Mouse (Mus musculus): ENCODE data around the gene Cib2. TPM values are rescaled to one million over a fixed set of nuclear protein-coding genes. Genes with fewer than 3 reads are reported as not detected.
A peak's percentile ranks its signal among the peaks of the same experiment; 100 is the strongest.
"Not testable (repeated sequence)": the region's sequence is repeated elsewhere in the genome, so short reads cannot be mapped to it uniquely, and the experiment has no call there.

The Cib2 gene
- 28.3 and 28.4 TPM in 2 replicates for polyA plus RNA-seq (2016; fragmentation: Nextera tagmentation; extraction: Ambion mirVana)

GRCm38 (mm10) chr9:54559771-54560471 is at the start of gene Cib2:
Cib2 (minus strand) TSS chr9:54560218.
- Histone ChIP-seq H3K4me2 (replicated peaks) (peak within 1 kb of the TSS; percentile 74), H3K4me1 (no peaks in the 10 kb centered on the region), H3K9ac (peak within 1 kb of the TSS; percentile 59), H3K27me3 (replicated peaks) (no peaks in the 10 kb centered on the region), H3K27ac (no peak within 1 kb of the TSS), H3K9me3 (no peaks in the 10 kb centered on the region), H3K4me3 (peak within 1 kb of the TSS; percentile 52), H3K36me3 (no peaks in the 10 kb centered on the region)
- ATAC-seq (ENCODE audit: low FRiP score, low read depth), result peak; percentile 98
- WGBS, result 2% methylated on average over 54 of the region's 54 CpGs

GRCm38 (mm10) chr9:54604886-54605285 is 44.9 kb upstream of the Cib2 start:
- H3K4me1 ChIP-seq, result no peaks in the 10 kb centered on the region
- ATAC-seq (ENCODE audit: low FRiP score, low read depth), result no peak
- no peaks in the 10 kb centered on the region for H3K9me3 ChIP-seq
- no peaks in the 10 kb centered on the region for H3K27me3 ChIP-seq (replicated peaks)
- H3K4me2 ChIP-seq (replicated peaks), result no peak overlapping the region
- H3K27ac ChIP-seq, result no peak overlapping the region
- no peak overlapping the region for H3K4me3 ChIP-seq
- no peak overlapping the region for H3K9ac ChIP-seq
- WGBS, result 56% methylated on average over 4 of the region's 4 CpGs
- H3K36me3 ChIP-seq, result peaks cover 46% of the 10 kb centered on the region

GRCm38 (mm10) chr9:54604131-54604654 is 44.2 kb upstream of the Cib2 start:
- no peaks in the 10 kb centered on the region for H3K27me3 ChIP-seq (replicated peaks)
- peaks cover 52% of the 10 kb centered on the region for H3K36me3 ChIP-seq
- no peaks in the 10 kb centered on the region for H3K4me1 ChIP-seq
- H3K27ac ChIP-seq, result no peak overlapping the region
- no peak overlapping the region for H3K4me3 ChIP-seq
- no peaks in the 10 kb centered on the region for H3K9me3 ChIP-seq
- H3K4me2 ChIP-seq (replicated peaks), result no peak overlapping the region
- 73% methylated on average over 5 of the region's 5 CpGs for WGBS
- no peak overlapping the region for H3K9ac ChIP-seq
- ATAC-seq (ENCODE audit: low FRiP score, low read depth), result no peak

GRCm38 (mm10) chr9:54602916-54603315 is 42.9 kb upstream of the Cib2 start:
- no peak overlapping the region for H3K27ac ChIP-seq
- H3K9ac ChIP-seq, result no peak overlapping the region
- H3K4me2 ChIP-seq (replicated peaks), result no peak overlapping the region
- 66% methylated on average over 7 of the region's 7 CpGs for WGBS
- H3K9me3 ChIP-seq, result no peaks in the 10 kb centered on the region
- no peaks in the 10 kb centered on the region for H3K27me3 ChIP-seq (replicated peaks)
- ATAC-seq (ENCODE audit: low FRiP score, low read depth), result no peak
- H3K4me3 ChIP-seq, result no peak overlapping the region
- H3K36me3 ChIP-seq, result peaks cover 65% of the 10 kb centered on the region
- H3K4me1 ChIP-seq, result no peaks in the 10 kb centered on the region

GRCm38 (mm10) chr9:54602386-54602785 is 42.4 kb upstream of the Cib2 start:
- H3K9ac ChIP-seq, result no peak overlapping the region
- no peak overlapping the region for H3K4me2 ChIP-seq (replicated peaks)
- no peak overlapping the region for H3K4me3 ChIP-seq
- H3K27ac ChIP-seq, result no peak overlapping the region
- no peaks in the 10 kb centered on the region for H3K27me3 ChIP-seq (replicated peaks)
- WGBS, result 77% methylated on average over 2 of the region's 2 CpGs
- no peaks in the 10 kb centered on the region for H3K9me3 ChIP-seq
- peaks cover 70% of the 10 kb centered on the region for H3K36me3 ChIP-seq
- no peaks in the 10 kb centered on the region for H3K4me1 ChIP-seq
- ATAC-seq (ENCODE audit: low FRiP score, low read depth), result no peak

- ATAC-seq (ENCODE audit: low FRiP score, low read depth), result no peak
- no peaks in the 10 kb centered on the region for H3K9me3 ChIP-seq
- H3K27ac ChIP-seq, result no peak overlapping the region
- H3K9ac ChIP-seq, result no peak overlapping the region
- 95% methylated on average over 15 of the region's 15 CpGs for WGBS
- no peaks in the 10 kb centered on the region for H3K4me1 ChIP-seq
- no peak overlapping the region for H3K4me3 ChIP-seq
- H3K4me2 ChIP-seq (replicated peaks), result no peak overlapping the region
- no peaks in the 10 kb centered on the region for H3K27me3 ChIP-seq (replicated peaks)
- peaks cover 82% of the 10 kb centered on the region for H3K36me3 ChIP-seq
These were observed 36.9 kb upstream of the Cib2 start for GRCm38 (mm10) chr9:54596752-54597465.

- H3K4me1 ChIP-seq; H3K27ac ChIP-seq; H3K9ac ChIP-seq; H3K4me2 ChIP-seq (replicated peaks); H3K9me3 ChIP-seq; ATAC-seq (ENCODE audit: low FRiP score, low read depth); H3K27me3 ChIP-seq (replicated peaks); H3K4me3 ChIP-seq: not testable (repeated sequence)
- peaks cover 68% of the 10 kb centered on the region for H3K36me3 ChIP-seq
- 82% methylated on average over 4 of the region's 4 CpGs for WGBS
These were observed 33.6 kb upstream of the Cib2 start for GRCm38 (mm10) chr9:54593652-54594051.

- H3K9ac ChIP-seq, result no peak overlapping the region
- peaks cover 14% of the 10 kb centered on the region for H3K36me3 ChIP-seq
- H3K4me1 ChIP-seq, result peaks cover 15% of the 10 kb centered on the region
- H3K4me2 ChIP-seq (replicated peaks), result peak overlapping the region; percentile 95
- H3K4me3 ChIP-seq, result no peak overlapping the region
- no peaks in the 10 kb centered on the region for H3K9me3 ChIP-seq
- H3K27me3 ChIP-seq (replicated peaks), result no peaks in the 10 kb centered on the region
- no peak for ATAC-seq (ENCODE audit: low FRiP score, low read depth)
- no peak overlapping the region for H3K27ac ChIP-seq
- 78% methylated on average over 4 of the region's 4 CpGs for WGBS
These were observed 27.8 kb upstream of the Cib2 start for GRCm38 (mm10) chr9:54587863-54588262.

- ATAC-seq (ENCODE audit: low FRiP score, low read depth), result peak; percentile 99
- Histone ChIP-seq H3K36me3 (peaks cover 10% of the 10 kb centered on the region; the same call in 1 of the 2 replicates), H3K9me3 (no peaks in the 10 kb centered on the region), H3K4me1 (peaks cover 15% of the 10 kb centered on the region), H3K27me3 (replicated peaks) (no peaks in the 10 kb centered on the region), H3K4me3 (peak within 1 kb of the TSS; percentile 91), H3K4me2 (replicated peaks) (peak within 1 kb of the TSS; percentile 95), H3K27ac (no peak within 1 kb of the TSS), H3K9ac (peak within 1 kb of the TSS; percentile 86)
- under 1% methylated on average over 73 of the region's 73 CpGs for WGBS
These were observed 26.4 kb upstream of the Cib2 start, which contains the start of gene Idh3a for GRCm38 (mm10) chr9:54586199-54587061. Idh3a (plus strand) TSS chr9:54586334.

- no peak overlapping the region for H3K9ac ChIP-seq
- peak overlapping the region; percentile 95 for H3K4me2 ChIP-seq (replicated peaks)
- peaks cover 15% of the 10 kb centered on the region for H3K4me1 ChIP-seq
- H3K27me3 ChIP-seq (replicated peaks), result no peaks in the 10 kb centered on the region
- H3K27ac ChIP-seq, result no peak overlapping the region
- H3K9me3 ChIP-seq, result no peaks in the 10 kb centered on the region
- 0 out of 2 replicates have a peak, but pooled peaks have one; percentile 11 for ATAC-seq (ENCODE audit: low FRiP score, low read depth)
- H3K4me3 ChIP-seq, result peak overlapping the region; percentile 91
- peaks cover 6% of the 10 kb centered on the region; the same call in 1 of the 2 replicates for H3K36me3 ChIP-seq
- 31% methylated on average over 5 of the region's 5 CpGs for WGBS
These were observed 25.8 kb upstream of the Cib2 start for GRCm38 (mm10) chr9:54585839-54586198.

- H3K4me2 ChIP-seq (replicated peaks); ATAC-seq (ENCODE audit: low FRiP score, low read depth); H3K9ac ChIP-seq; H3K27me3 ChIP-seq (replicated peaks); H3K4me3 ChIP-seq; H3K27ac ChIP-seq; H3K36me3 ChIP-seq; H3K9me3 ChIP-seq: not testable (repeated sequence)
- H3K4me1 ChIP-seq, result peaks cover 15% of the 10 kb centered on the region
- 85% methylated on average over 2 of the region's 2 CpGs for WGBS
These were observed 24.1 kb upstream of the Cib2 start for GRCm38 (mm10) chr9:54584127-54584526.

- H3K9ac ChIP-seq, result no peak overlapping the region
- no peak overlapping the region for H3K27ac ChIP-seq
- no peak overlapping the region for H3K4me3 ChIP-seq
- 58% methylated on average over 1 of the region's 1 CpGs for WGBS
- H3K4me2 ChIP-seq (replicated peaks), result no peak overlapping the region
- H3K36me3 ChIP-seq, result no peaks in the 10 kb centered on the region
- peaks cover 15% of the 10 kb centered on the region for H3K4me1 ChIP-seq
- ATAC-seq (ENCODE audit: low FRiP score, low read depth), result no peak
- H3K9me3 ChIP-seq, result no peaks in the 10 kb centered on the region
- H3K27me3 ChIP-seq (replicated peaks), result no peaks in the 10 kb centered on the region
These were observed 23.7 kb upstream of the Cib2 start for GRCm38 (mm10) chr9:54583712-54584111.
